Mouse (Mus musculus) embryonic facial prominence, embryonic 14.5 days (tissue): ENCODE measurements at regions not wholly inside any gene's neighbourhood (a gene's known extent, or its start where the extent isn't known, plus 50 kb on each side); places are given as distances from the start of the nearest gene placed in this dataset.
A peak's percentile ranks its signal among the peaks of the same experiment; 100 is the strongest.

Source experiments
- ATAC-seq: fragments of 200-750 bp; cut with Nextera tagmentation; 2 replicates; pipeline ENCODE4 v1.8.0; 2017; ENCODE audit warnings: low read depth, moderate number of reproducible peaks, moderate TSS enrichment
- DNase-seq: peaks from one replicate; pipeline ENCODE4 v3.0.0-alpha.2; 2015; ENCODE audit warnings: low spot score
- H3K27ac ChIP-seq: fragments of 300-500 bp; sonication (generic); replicated peaks from 2 replicates; pipeline ENCODE4 v1.5.1; 2014; ENCODE audit warnings: low read depth, mild to moderate bottlenecking, low read length, moderate library complexity
- H3K27me3 ChIP-seq: fragments of 300-500 bp; sonication (generic); replicated peaks from 2 replicates; pipeline ENCODE4 v1.6.1; 2014; ENCODE audit warnings: low read length; ENCODE audit not compliant: control insufficient read depth, insufficient read depth
- H3K36me3 ChIP-seq: fragments of 300-500 bp; sonication (generic); 2 replicates; pipeline ENCODE4 v1.6.1; 2014; ENCODE audit warnings: low read length, mixed read lengths; ENCODE audit not compliant: control insufficient read depth, insufficient read depth
- H3K4me1 ChIP-seq: fragments of 300-500 bp; sonication (generic); 2 replicates; pipeline ENCODE4 v1.6.1; 2014; ENCODE audit warnings: antibody characterized with exemption, low read length; ENCODE audit not compliant: control insufficient read depth, insufficient read depth
- H3K4me2 ChIP-seq: fragments of 300-500 bp; sonication (generic); 2 replicates; pipeline ENCODE4 v1.6.1; 2014; ENCODE audit warnings: low read depth, mild to moderate bottlenecking, low read length, moderate library complexity, mixed read lengths
- H3K4me3 ChIP-seq: fragments of 300-500 bp; sonication (generic); 2 replicates; pipeline ENCODE4 v1.5.1; 2014; ENCODE audit warnings: low read depth, mild to moderate bottlenecking, low read length
- H3K9ac ChIP-seq: fragments of 300-500 bp; sonication (generic); 2 replicates; pipeline ENCODE4 v1.6.1; 2014; ENCODE audit warnings: low read depth, mild to moderate bottlenecking, low read length, moderate library complexity, mixed read lengths
- H3K9me3 ChIP-seq: fragments of 300-500 bp; sonication (generic); 2 replicates; pipeline ENCODE4 v1.6.1; 2016; ENCODE audit warnings: low read length; ENCODE audit not compliant: control insufficient read depth
- WGBS: fragments of 180-500 bp; shearing (Covaris S2); extraction: QIAGEN DNeasy Blood & Tissue Kit; methylation state at CpG from one replicate; pipeline ENCODE4 v1.1.7; 2014; 5-methylcytosine and 5-hydroxymethylcytosine counted together

GRCm38 (mm10) chr1:71910125-71910524, 257.1 kb upstream of the Fn1 start:
- no peak for DNase-seq
- H3K4me2 ChIP-seq = no peak overlapping the region
- no peak for ATAC-seq
- H3K9ac ChIP-seq = no peak overlapping the region
- H3K36me3 ChIP-seq = no peaks in the 10 kb centered on the region
- peaks cover 3% of the 10 kb centered on the region; the same call in 1 of the 2 replicates for H3K4me1 ChIP-seq
- 43% methylated on average over 1 of the region's 1 CpGs for WGBS
- H3K27me3 ChIP-seq = no peaks in the 10 kb centered on the region
- H3K27ac ChIP-seq = no peak overlapping the region
- H3K4me3 ChIP-seq = no peak overlapping the region
- 0 out of 2 replicates have a peak, but pooled peaks cover 3% of the 10 kb centered on the region for H3K9me3 ChIP-seq

GRCm38 (mm10) chr1:71909508-71910124, 256.6 kb upstream of the Fn1 start:
- Histone ChIP-seq H3K9me3 (0 out of 2 replicates have a peak, but pooled peaks cover 3% of the 10 kb centered on the region), H3K36me3 (no peaks in the 10 kb centered on the region), H3K4me1 (peaks cover 3% of the 10 kb centered on the region; the same call in 1 of the 2 replicates), H3K4me3 (no peak overlapping the region), H3K27ac (peak overlapping the region; percentile 52), H3K9ac (no peak overlapping the region), H3K4me2 (no peak overlapping the region), H3K27me3 (no peaks in the 10 kb centered on the region)
- ATAC-seq = no peak
- DNase-seq = peak; percentile 83
- WGBS = 41% methylated on average over 11 of the region's 11 CpGs

GRCm38 (mm10) chr1:71904376-71904948, 251.5 kb upstream of the Fn1 start:
- no peak overlapping the region for H3K4me2 ChIP-seq
- ATAC-seq (no peak), DNase-seq (no peak)
- H3K9me3 ChIP-seq = 0 out of 2 replicates have a peak, but pooled peaks cover 3% of the 10 kb centered on the region
- no peak overlapping the region for H3K4me3 ChIP-seq
- H3K36me3 ChIP-seq = no peaks in the 10 kb centered on the region
- 76% methylated on average over 4 of the region's 4 CpGs for WGBS
- no peak overlapping the region for H3K9ac ChIP-seq
- 0 out of 2 replicates have a peak, but pooled peaks cover 3% of the 10 kb centered on the region for H3K4me1 ChIP-seq
- no peaks in the 10 kb centered on the region for H3K27me3 ChIP-seq
- no peak overlapping the region for H3K27ac ChIP-seq

- H3K9ac ChIP-seq = no peak overlapping the region
These were observed 247.4 kb upstream of the Fn1 start for GRCm38 (mm10) chr1:71900106-71901074.

GRCm38 (mm10) chr1:71899128-71899527, 246.1 kb upstream of the Fn1 start:
- DNase-seq = no peak

More at GRCm38 (mm10) chr1:71900106-71901074, 247.4 kb upstream of the Fn1 start:
- Histone ChIP-seq H3K9me3 (no peaks in the 10 kb centered on the region), H3K27me3 (no peaks in the 10 kb centered on the region), H3K36me3 (no peaks in the 10 kb centered on the region), H3K4me1 (peaks cover 11% of the 10 kb centered on the region), H3K27ac (no peak overlapping the region), H3K4me2 (no peak overlapping the region), H3K4me3 (no peak overlapping the region)
- 84% methylated on average over 8 of the region's 9 CpGs for WGBS
- no peak for ATAC-seq
- DNase-seq = no peak

GRCm38 (mm10) chr1:71898198-71898597, 245.2 kb upstream of the Fn1 start:
- no peak for DNase-seq
- no peak for ATAC-seq
- WGBS = 75% methylated on average over 6 of the region's 6 CpGs
- no peak overlapping the region for H3K27ac ChIP-seq
- no peak overlapping the region for H3K4me2 ChIP-seq
- H3K4me1 ChIP-seq = peaks cover 17% of the 10 kb centered on the region
- H3K36me3 ChIP-seq = no peaks in the 10 kb centered on the region
- no peak overlapping the region for H3K9ac ChIP-seq
- H3K4me3 ChIP-seq = no peak overlapping the region
- no peaks in the 10 kb centered on the region for H3K9me3 ChIP-seq
- no peaks in the 10 kb centered on the region for H3K27me3 ChIP-seq

More at GRCm38 (mm10) chr1:71899128-71899527, 246.1 kb upstream of the Fn1 start:
- Histone ChIP-seq H3K9ac (no peak overlapping the region), H3K27me3 (no peaks in the 10 kb centered on the region), H3K27ac (no peak overlapping the region), H3K4me2 (no peak overlapping the region), H3K36me3 (no peaks in the 10 kb centered on the region), H3K4me1 (peaks cover 11% of the 10 kb centered on the region), H3K9me3 (no peaks in the 10 kb centered on the region), H3K4me3 (no peak overlapping the region)
- 52% methylated on average over 8 of the region's 8 CpGs for WGBS
- no peak for ATAC-seq

GRCm38 (mm10) chr1:71897464-71898051, 244.6 kb upstream of the Fn1 start:
- peak overlapping the region; percentile 40 for H3K27ac ChIP-seq
- WGBS = 56% methylated on average over 8 of the region's 8 CpGs

GRCm38 (mm10) chr1:71896141-71896725, 243.2 kb upstream of the Fn1 start:
- no peak overlapping the region; the same call in 1 of the 2 replicates for H3K27ac ChIP-seq
- no peak overlapping the region for H3K4me2 ChIP-seq
- peaks cover 17% of the 10 kb centered on the region for H3K4me1 ChIP-seq
- H3K9me3 ChIP-seq = no peaks in the 10 kb centered on the region
- no peaks in the 10 kb centered on the region for H3K36me3 ChIP-seq
- no peak overlapping the region; the same call in 1 of the 2 replicates for H3K9ac ChIP-seq
- no peaks in the 10 kb centered on the region for H3K27me3 ChIP-seq
- no peak overlapping the region for H3K4me3 ChIP-seq
- WGBS = 48% methylated on average over 11 of the region's 11 CpGs
- ATAC-seq = no peak
- DNase-seq = peak; percentile 42

More at GRCm38 (mm10) chr1:71897464-71898051, 244.6 kb upstream of the Fn1 start:
- no peaks in the 10 kb centered on the region for H3K9me3 ChIP-seq
- peaks cover 17% of the 10 kb centered on the region for H3K4me1 ChIP-seq
- no peaks in the 10 kb centered on the region for H3K36me3 ChIP-seq
- no peaks in the 10 kb centered on the region for H3K27me3 ChIP-seq
- H3K4me2 ChIP-seq = no peak overlapping the region
- peak; percentile 17 for DNase-seq
- H3K4me3 ChIP-seq = no peak overlapping the region
- H3K9ac ChIP-seq = no peak overlapping the region
- no peak for ATAC-seq
